Mouse (Mus musculus) monocyte, adult 5-6 weeks (primary cell): ENCODE results near the gene Adar. TPM values are rescaled to one million over a fixed set of nuclear protein-coding genes. Genes with fewer than 3 reads are reported as not detected.

Source experiments
- ATAC-seq: fragments of 153-309, 156-312 bp; replicated peaks from 2 replicates; pipeline ENCODE4 v1.8.0; 2017; ENCODE audit warnings: mild to moderate bottlenecking; ENCODE audit not compliant: low TSS enrichment, insufficient number of reproducible peaks, severe bottlenecking, poor library complexity, low FRiP score
- total RNA-seq: library from RNA; stranded (forward); fragments of 200-1000, 200-491, 200-594 nt; gene quantifications from 3 replicates; pipeline ENCODE4 v1.2.3, GENCODE M21; 2017

The Adar gene
- total RNA-seq, 1 experiment from 2014 or later = 37.0 TPM

GRCm38 (mm10) chr3:89728848-89729247 lies 14.0 kb downstream of the Adar start:
- no peak for ATAC-seq

GRCm38 (mm10) chr3:89730350-89731331 lies 15.8 kb downstream of the Adar start:
- ATAC-seq = peak; percentile 95

GRCm38 (mm10) chr3:89732091-89732490 lies 17.3 kb downstream of the Adar start:
- ATAC-seq = no peak

- no peak for ATAC-seq
These were observed 23.7 kb downstream of the Adar start for GRCm38 (mm10) chr3:89738509-89738908.

- no peak for ATAC-seq
These were observed 37.5 kb downstream of the Adar start for GRCm38 (mm10) chr3:89752307-89752706.

GRCm38 (mm10) chr3:89755283-89755682 lies 40.5 kb downstream of the Adar start:
- ATAC-seq = 0 out of 2 replicates have a peak, but pooled peaks have one; percentile 24

GRCm38 (mm10) chr3:89757851-89758250 lies 43.0 kb downstream of the Adar start:
- ATAC-seq = no peak

- no peak for ATAC-seq
These were observed 45.0 kb downstream of the Adar start for GRCm38 (mm10) chr3:89759786-89760185.

GRCm38 (mm10) chr3:89764119-89764724 lies 49.4 kb downstream of the Adar start, which contains the start of gene Chrnb2:
Gene Chrnb2, minus strand, starts transcription at chr3:89764632.
- peak; percentile 76 for ATAC-seq

GRCm38 (mm10) chr3:89769584-89769983 lies 54.8 kb downstream of the Adar start:
- ATAC-seq = no peak

GRCm38 (mm10) chr3:89770425-89771002 lies 55.7 kb downstream of the Adar start:
- ATAC-seq = no peak

GRCm38 (mm10) chr3:89772588-89772967 lies 57.8 kb downstream of the Adar start:
- peak; percentile 71 for ATAC-seq

GRCm38 (mm10) chr3:89772968-89773709 lies 58.3 kb downstream of the Adar start, which contains the start of gene Ube2q1:
Gene Ube2q1, plus strand, starts transcription at chr3:89773616.
- peak; percentile 82 for ATAC-seq

GRCm38 (mm10) chr3:89773740-89774211 lies 59.0 kb downstream of the Adar start:
- no peak for ATAC-seq

GRCm38 (mm10) chr3:89774236-89774960 lies 59.6 kb downstream of the Adar start:
- ATAC-seq = 0 out of 2 replicates have a peak, but pooled peaks have one; percentile 19

- ATAC-seq = no peak
These were observed 61.2 kb downstream of the Adar start for GRCm38 (mm10) chr3:89776001-89776400.

- ATAC-seq = no peak
These were observed 65.3 kb downstream of the Adar start for GRCm38 (mm10) chr3:89780102-89780501.

GRCm38 (mm10) chr3:89781640-89782039 lies 66.8 kb downstream of the Adar start:
- no peak for ATAC-seq
